11 mouse cellular contexts compared by ENCODE assay signal in the genomic region with DNA sequence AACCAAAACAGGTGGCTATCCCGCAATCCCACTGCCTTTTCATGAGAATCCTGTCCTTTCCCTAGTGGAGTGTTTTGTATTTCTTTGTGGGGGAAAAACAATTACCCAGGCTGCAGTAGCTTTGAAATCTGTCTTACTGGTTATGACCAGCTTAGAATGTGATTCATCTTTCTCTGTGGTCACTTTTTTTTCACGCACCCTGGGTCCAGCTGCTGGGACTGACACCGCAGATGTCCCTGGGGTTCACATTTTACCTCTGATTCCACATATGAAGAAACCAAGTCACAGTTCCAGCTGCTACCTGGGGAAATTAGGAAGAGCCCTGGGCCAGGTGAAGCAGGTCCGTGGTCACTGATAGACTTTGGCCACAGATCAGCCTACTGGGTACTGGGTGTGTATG.
DNase-seq lines count a peak whose midpoint lies in the region; ATAC-seq and TF ChIP-seq lines count a peak whose summit lies in the region.
"Had no signal": no experiment of that assay in that cellular context is flagged by ENCODE, and none has a peak within 500 bp of the region (broad histone marks: within the 10 kb centered on the region; RNA-seq: fewer than 3 reads in every experiment).

No protein-coding gene starts in this region.

- no peak for DNase-seq in testis, postnatal 14 days (ENCODE audit: low spot score)
- DNase-seq in hindbrain, embryonic 10.5 days (ENCODE audit: low spot score), result no peak
- no peak for DNase-seq in adrenal gland, adult (ENCODE audit: inconsistent age in 2 of 2, low spot score in 1 of 2)
- no peak for DNase-seq in right cerebral cortex, postnatal 25 days
- DNase-seq in left cerebral cortex, adult 8-10 months (ENCODE audit: low spot score in 2 of 2), result no peak

- WGBS in hindbrain, embryonic 10.5 days, result 70% methylated on average over 4 of the region's 4 CpGs
- WGBS in midbrain, embryonic 12.5 days, result 63% methylated on average over 4 of the region's 4 CpGs

- no peak for TF ChIP-seq POLR2A in testis, adult 2 months (IDR thresholded peaks at IDR 0.05; ENCODE audit: control insufficient read depth, low read depth, low read length)

- peaks cover 19% of the 10 kb centered on the region for H3K4me1 ChIP-seq in testis, adult 2 months (ENCODE audit: control insufficient read depth, insufficient read depth, low read length)
- H3K4me1 ChIP-seq in hindbrain, embryonic 10.5 days (replicated peaks), result peaks cover 54% of the 10 kb centered on the region
- peaks cover 31% of the 10 kb centered on the region for H3K4me1 ChIP-seq in midbrain, embryonic 12.5 days

- H3K27me3 ChIP-seq in testis, adult 2 months (ENCODE audit: control insufficient read depth, insufficient read depth, low read length), result no peaks in the 10 kb centered on the region
- peaks cover 72% of the 10 kb centered on the region for H3K27me3 ChIP-seq in hindbrain, embryonic 10.5 days (ENCODE audit: insufficient read depth, poor library complexity, severe bottlenecking)
- H3K27me3 ChIP-seq in midbrain, embryonic 12.5 days, result peaks cover 40% of the 10 kb centered on the region

- no peak for ATAC-seq in midbrain, embryonic 12.5 days (ENCODE audit: low FRiP score, low read depth)
- ATAC-seq in granulocyte monocyte progenitor cell, adult 5-6 weeks (replicated peaks; ENCODE audit: poor library complexity, severe bottlenecking), result no peak
- ATAC-seq: CD4-positive, CD25-positive, alpha-beta regulatory T cell, adult 4 months had no signal

- H3K4me2 ChIP-seq in midbrain, embryonic 12.5 days (replicated peaks), result peak overlapping the region; percentile 70

- no peak overlapping the region for H3K9ac ChIP-seq in midbrain, embryonic 12.5 days (replicated peaks)
- H3K9ac ChIP-seq: liver, embryonic 14.5 days had no signal

- TF ChIP-seq CTCF in testis, adult 2 months (IDR thresholded peaks at IDR 0.05; ENCODE audit: control insufficient read depth, insufficient read depth, insufficient replicate concordance, low read depth, low read length), result no peak

- no peaks in the 10 kb centered on the region for H3K9me3 ChIP-seq in hindbrain, embryonic 10.5 days
- no peaks in the 10 kb centered on the region for H3K9me3 ChIP-seq in midbrain, embryonic 12.5 days
- H3K9me3 ChIP-seq: embryonic facial prominence, embryonic 12.5 days had no signal

- H3K4me3 ChIP-seq in testis, adult 2 months (ENCODE audit: control insufficient read depth, low read depth, low read length), result peak overlapping the region; percentile 71
- peak overlapping the region; percentile 53 for H3K4me3 ChIP-seq in hindbrain, embryonic 10.5 days
- H3K4me3 ChIP-seq in midbrain, embryonic 12.5 days, result no peak overlapping the region; the same call in 1 of the 2 replicates

- H3K27ac ChIP-seq in testis, adult 2 months (ENCODE audit: control insufficient read depth, insufficient read depth, low read depth, low read length), result no peak overlapping the region
- peak overlapping the region; percentile 62; the same call in 1 of the 2 replicates for H3K27ac ChIP-seq in hindbrain, embryonic 10.5 days
- peak overlapping the region; percentile 43; the same call in 1 of the 2 replicates for H3K27ac ChIP-seq in midbrain, embryonic 12.5 days (replicated peaks)
- H3K27ac ChIP-seq: embryonic facial prominence, embryonic 12.5 days; liver, embryonic 14.5 days had no signal

- H3K36me3 ChIP-seq in testis, adult 2 months (ENCODE audit: control insufficient read depth, insufficient read depth, low read length), result no peaks in the 10 kb centered on the region
- no peaks in the 10 kb centered on the region for H3K36me3 ChIP-seq in hindbrain, embryonic 10.5 days
- H3K36me3 ChIP-seq in midbrain, embryonic 12.5 days, result no peaks in the 10 kb centered on the region
- H3K36me3 ChIP-seq: embryonic facial prominence, embryonic 12.5 days had no signal
